Mouse (Mus musculus): ENCODE data around the gene Efcab9. TPM values are rescaled to one million over a fixed set of nuclear protein-coding genes. Genes with fewer than 3 reads are reported as not detected.

Gene Efcab9
- polyA plus RNA-seq (2011; ENCODE audit: insufficient read depth, insufficient read length, low replicate concordance, missing spikeins): not detected in 2 replicates

GRCm38 (mm10) chr11:32531871-32532764 lies at the start of gene Efcab9:
Gene Efcab9, minus strand, starts transcription at chr11:32532081.
- WGBS: 3% methylated on average over 33 of the region's 33 CpGs
- TF ChIP-seq POLR2A (IDR thresholded peaks at IDR 0.05; ENCODE audit: borderline replicate concordance, control insufficient read depth, low read depth, low read length): no peak
- TF ChIP-seq CTCF (IDR thresholded peaks at IDR 0.05; ENCODE audit: control insufficient read depth, insufficient read depth, low read length): no peak
- Histone ChIP-seq H3K27ac (ENCODE audit: control insufficient read depth, insufficient read depth, low read depth, low read length, poor library complexity) (peak within 1 kb of the TSS; percentile 51), H3K4me1 (ENCODE audit: control insufficient read depth, insufficient read depth, low read length) (peaks cover 5% of the 10 kb centered on the region), H3K4me3 (replicated peaks; ENCODE audit: control insufficient read depth, low read depth, low read length) (peak within 1 kb of the TSS; percentile 66)

- H3K4me1 ChIP-seq (ENCODE audit: control insufficient read depth, insufficient read depth, low read length): peaks cover 6% of the 10 kb centered on the region; the same call in 1 of the 2 replicates
These were observed 49.1 kb upstream of the Efcab9 start for GRCm38 (mm10) chr11:32581031-32581430.

GRCm38 (mm10) chr11:32580305-32580947 lies 48.5 kb upstream of the Efcab9 start:
- Histone ChIP-seq H3K4me1 (ENCODE audit: control insufficient read depth, insufficient read depth, low read length) (peaks cover 6% of the 10 kb centered on the region; the same call in 1 of the 2 replicates), H3K4me3 (replicated peaks; ENCODE audit: control insufficient read depth, low read depth, low read length) (no peak overlapping the region), H3K27ac (ENCODE audit: control insufficient read depth, insufficient read depth, low read depth, low read length, poor library complexity) (peak overlapping the region; percentile 41; the same call in 1 of the 2 replicates)
- TF ChIP-seq CTCF (IDR thresholded peaks at IDR 0.05; ENCODE audit: control insufficient read depth, insufficient read depth, low read length) (no peak), POLR2A (IDR thresholded peaks at IDR 0.05; ENCODE audit: borderline replicate concordance, control insufficient read depth, low read depth, low read length) (no peak)
- 52% methylated on average over 16 of the region's 16 CpGs for WGBS

More at GRCm38 (mm10) chr11:32581031-32581430, 49.1 kb upstream of the Efcab9 start:
- Histone ChIP-seq H3K27ac (ENCODE audit: control insufficient read depth, insufficient read depth, low read depth, low read length, poor library complexity) (peak overlapping the region; percentile 41; the same call in 1 of the 2 replicates), H3K4me3 (replicated peaks; ENCODE audit: control insufficient read depth, low read depth, low read length) (no peak overlapping the region)
- 66% methylated on average over 2 of the region's 2 CpGs for WGBS
- TF ChIP-seq POLR2A (IDR thresholded peaks at IDR 0.05; ENCODE audit: borderline replicate concordance, control insufficient read depth, low read depth, low read length): no peak
- TF ChIP-seq CTCF (IDR thresholded peaks at IDR 0.05; ENCODE audit: control insufficient read depth, insufficient read depth, low read length): no peak

GRCm38 (mm10) chr11:32576760-32577050 lies 44.8 kb upstream of the Efcab9 start:
- 69% methylated on average over 5 of the region's 5 CpGs for WGBS
- Histone ChIP-seq H3K4me1 (ENCODE audit: control insufficient read depth, insufficient read depth, low read length) (peaks cover 5% of the 10 kb centered on the region), H3K4me3 (replicated peaks; ENCODE audit: control insufficient read depth, low read depth, low read length) (no peak overlapping the region), H3K27ac (ENCODE audit: control insufficient read depth, insufficient read depth, low read depth, low read length, poor library complexity) (no peak overlapping the region)
- TF ChIP-seq CTCF (IDR thresholded peaks at IDR 0.05; ENCODE audit: control insufficient read depth, insufficient read depth, low read length) (no peak), POLR2A (IDR thresholded peaks at IDR 0.05; ENCODE audit: borderline replicate concordance, control insufficient read depth, low read depth, low read length) (no peak)

GRCm38 (mm10) chr11:32575964-32576759 lies 44.3 kb upstream of the Efcab9 start:
- TF ChIP-seq CTCF (IDR thresholded peaks at IDR 0.05; ENCODE audit: control insufficient read depth, insufficient read depth, low read length) (no peak), POLR2A (IDR thresholded peaks at IDR 0.05; ENCODE audit: borderline replicate concordance, control insufficient read depth, low read depth, low read length) (no peak)
- Histone ChIP-seq H3K4me1 (ENCODE audit: control insufficient read depth, insufficient read depth, low read length) (peaks cover 6% of the 10 kb centered on the region), H3K27ac (ENCODE audit: control insufficient read depth, insufficient read depth, low read depth, low read length, poor library complexity) (no peak overlapping the region), H3K4me3 (replicated peaks; ENCODE audit: control insufficient read depth, low read depth, low read length) (no peak overlapping the region)
- WGBS: 89% methylated on average over 6 of the region's 6 CpGs

GRCm38 (mm10) chr11:32573669-32574068 lies 41.8 kb upstream of the Efcab9 start:
- no peak for TF ChIP-seq POLR2A (IDR thresholded peaks at IDR 0.05; ENCODE audit: borderline replicate concordance, control insufficient read depth, low read depth, low read length)
- TF ChIP-seq CTCF (IDR thresholded peaks at IDR 0.05; ENCODE audit: control insufficient read depth, insufficient read depth, low read length): no peak
- Histone ChIP-seq H3K4me3 (replicated peaks; ENCODE audit: control insufficient read depth, low read depth, low read length) (no peak overlapping the region), H3K27ac (ENCODE audit: control insufficient read depth, insufficient read depth, low read depth, low read length, poor library complexity) (no peak overlapping the region), H3K4me1 (ENCODE audit: control insufficient read depth, insufficient read depth, low read length) (peaks cover 8% of the 10 kb centered on the region)
- 81% methylated on average over 2 of the region's 2 CpGs for WGBS

- TF ChIP-seq POLR2A (IDR thresholded peaks at IDR 0.05; ENCODE audit: borderline replicate concordance, control insufficient read depth, low read depth, low read length): no peak
- TF ChIP-seq CTCF (IDR thresholded peaks at IDR 0.05; ENCODE audit: control insufficient read depth, insufficient read depth, low read length): no peak; the same call in 1 of the 2 replicates
- Histone ChIP-seq H3K27ac (ENCODE audit: control insufficient read depth, insufficient read depth, low read depth, low read length, poor library complexity) (no peak overlapping the region; the same call in 1 of the 2 replicates), H3K4me3 (replicated peaks; ENCODE audit: control insufficient read depth, low read depth, low read length) (no peak overlapping the region), H3K4me1 (ENCODE audit: control insufficient read depth, insufficient read depth, low read length) (peaks cover 14% of the 10 kb centered on the region)
- WGBS: 24% methylated on average over 6 of the region's 6 CpGs
These were observed 39.2 kb upstream of the Efcab9 start for GRCm38 (mm10) chr11:32571103-32571502.
